Mouse (Mus musculus) liver, embryonic 14.5 days (tissue): ENCODE measurements around the gene Patj. TPM values are rescaled to one million over a fixed set of nuclear protein-coding genes. Genes with fewer than 3 reads are reported as not detected.

Experiments used
- ATAC-seq: fragments of 200-750 bp; cut with Nextera tagmentation; 2 replicates; pipeline ENCODE4 v1.8.0; 2017; ENCODE audit warnings: moderate number of reproducible peaks, mild to moderate bottlenecking, moderate library complexity; ENCODE audit not compliant: insufficient read depth
- DNase-seq, 3 experiments: peaks; one replicate each; pipeline ENCODE4 v3.0.0-alpha.2; 2012 to 2013; ENCODE audit warnings: low read depth in 3 of 3, low spot score in 3 of 3
- H3K27ac ChIP-seq: fragments of 300-500 bp; sonication (generic); 2 replicates; pipeline ENCODE4 v1.5.1; 2014; ENCODE audit warnings: moderate library complexity, mild to moderate bottlenecking, control low read depth, inconsistent platforms
- H3K27me3 ChIP-seq: fragments of 300-500 bp; sonication (generic); 2 replicates; pipeline ENCODE4 v1.6.1; 2014; ENCODE audit warnings: mild to moderate bottlenecking, low read length, moderate library complexity; ENCODE audit not compliant: control insufficient read depth, insufficient read depth
- H3K36me3 ChIP-seq: fragments of 300-500 bp; sonication (generic); replicated peaks from 2 replicates; pipeline ENCODE4 v1.6.1; 2014; ENCODE audit warnings: low read depth; ENCODE audit not compliant: control insufficient read depth, insufficient read depth
- H3K4me1 ChIP-seq, 2 experiments: fragments of 200-500 bp in 1 of 2; fragments of 300-500 bp in 1 of 2; sonication (generic) in 1 of 2; replicated peaks; 2 replicates each; pipeline ENCODE4 v1.6.1; 2012 to 2014; ENCODE audit warnings: antibody characterized with exemption in 1 of 2, inconsistent platforms in 1 of 2, low read length in 1 of 2; ENCODE audit not compliant: control insufficient read depth in 2 of 2, insufficient read depth in 2 of 2
- H3K4me2 ChIP-seq: fragments of 300-500 bp; sonication (generic); 2 replicates; pipeline ENCODE4 v1.6.1; 2014; ENCODE audit warnings: low read depth, mild to moderate bottlenecking, control low read depth, moderate library complexity
- H3K4me3 ChIP-seq, 2 experiments: fragments of 200-500 bp in 1 of 2; fragments of 300-500 bp in 1 of 2; sonication (generic) in 1 of 2; 2 replicates each; pipeline ENCODE4 v1.5.1; 2012 to 2014; ENCODE audit warnings: low read depth in 2 of 2, low read length in 2 of 2, mild to moderate bottlenecking in 2 of 2, control low read depth in 1 of 2, inconsistent platforms in 1 of 2, moderate library complexity in 1 of 2; ENCODE audit not compliant: insufficient read depth in 1 of 2
- H3K9ac ChIP-seq: fragments of 300-500 bp; sonication (generic); replicated peaks from 2 replicates; pipeline ENCODE4 v1.6.1; 2014; ENCODE audit warnings: mild to moderate bottlenecking, control low read depth, moderate library complexity
- H3K9me3 ChIP-seq: fragments of 300-500 bp; sonication (generic); 2 replicates; pipeline ENCODE4 v1.6.1; 2016; ENCODE audit warnings: low read length, mixed read lengths; ENCODE audit not compliant: control insufficient read depth
- CTCF ChIP-seq: IDR thresholded peaks from 2 replicates; pipeline ENCODE4 v1.5.1; 2016; ENCODE audit warnings: antibody characterized with exemption, low read depth, control low read depth
- EP300 ChIP-seq: IDR thresholded peaks from 2 replicates; pipeline ENCODE4 v1.6.1; 2016; ENCODE audit warnings: antibody characterized with exemption, low read depth
- WGBS: fragments of 180-500 bp; shearing (Covaris S2); extraction: QIAGEN DNeasy Blood & Tissue Kit; methylation state at CpG from one replicate; pipeline ENCODE4 v1.1.7; 2014; ENCODE audit not compliant: insufficient replicate concordance; 5-methylcytosine and 5-hydroxymethylcytosine counted together
- polyA plus RNA-seq, 2 experiments: library from polyadenylated mRNA; depleted of rRNA in 1 of 2; stranded (reverse) in 1 of 2; unstranded in 1 of 2; fragments of >200 nt; fragmentation: Nextera tagmentation in 1 of 2; extraction: Ambion mirVana in 1 of 2; gene quantifications; 2 replicates each; pipeline versions ENCODE4 v1.2.1 to v1.2.3; 2012 to 2014

Gene Patj
- polyA plus RNA-seq, 2 experiments, result 1.1 to 1.6 TPM

- H3K27me3 ChIP-seq, result no peaks in the 10 kb centered on the region
- H3K9ac ChIP-seq, result no peak overlapping the region
- TF ChIP-seq EP300 (no peak), CTCF (no peak)
- H3K4me3 ChIP-seq, result no peak overlapping the region
- no peak overlapping the region for H3K27ac ChIP-seq
- H3K36me3 ChIP-seq, result no peaks in the 10 kb centered on the region
- DNase-seq, result no peak
- 0 out of 4 replicates have a peak, but pooled peaks cover 0 to 2% of the 10 kb centered on the region in 2 experiments for H3K4me1 ChIP-seq
- 55% methylated on average over 2 of the region's 2 CpGs for WGBS
- H3K4me2 ChIP-seq, result no peak overlapping the region
- no peaks in the 10 kb centered on the region for H3K9me3 ChIP-seq
- no peak for ATAC-seq
These were observed 263.4 kb downstream of the Patj start for GRCm38 (mm10) chr4:98659032-98659431.

GRCm38 (mm10) chr4:98660534-98660933, 264.9 kb downstream of the Patj start:
- WGBS, result 48% methylated on average over 2 of the region's 2 CpGs
- ATAC-seq (no peak), DNase-seq (no peak)
- H3K27me3 ChIP-seq, result no peaks in the 10 kb centered on the region
- no peak for TF ChIP-seq CTCF
- no peak for TF ChIP-seq EP300
- H3K27ac ChIP-seq, result no peak overlapping the region
- H3K9ac ChIP-seq, result no peak overlapping the region
- no peak overlapping the region for H3K4me2 ChIP-seq
- H3K36me3 ChIP-seq, result no peaks in the 10 kb centered on the region
- H3K4me3 ChIP-seq, result no peak overlapping the region
- no peaks in the 10 kb centered on the region for H3K9me3 ChIP-seq
- H3K4me1 ChIP-seq, result 0 out of 4 replicates have a peak, but pooled peaks cover 0 to 2% of the 10 kb centered on the region in 2 experiments

GRCm38 (mm10) chr4:98665884-98666283, 270.3 kb downstream of the Patj start:
- DNase-seq (no peak), ATAC-seq (no peak)
- no peak overlapping the region for H3K4me2 ChIP-seq
- no peaks in the 10 kb centered on the region for H3K36me3 ChIP-seq
- H3K27ac ChIP-seq, result no peak overlapping the region
- H3K27me3 ChIP-seq, result no peaks in the 10 kb centered on the region
- no peaks in the 10 kb centered on the region for H3K9me3 ChIP-seq
- TF ChIP-seq EP300, result no peak
- no peak overlapping the region for H3K4me3 ChIP-seq
- H3K4me1 ChIP-seq, result no peaks in the 10 kb centered on the region
- WGBS, result 69% methylated on average over 7 of the region's 7 CpGs
- no peak overlapping the region for H3K9ac ChIP-seq

GRCm38 (mm10) chr4:98666451-98666850, 270.9 kb downstream of the Patj start:
- H3K9me3 ChIP-seq, result no peaks in the 10 kb centered on the region
- no peak overlapping the region for H3K4me3 ChIP-seq
- H3K4me2 ChIP-seq, result no peak overlapping the region
- H3K9ac ChIP-seq, result no peak overlapping the region
- no peak overlapping the region for H3K27ac ChIP-seq
- ATAC-seq, result no peak
- TF ChIP-seq CTCF (no peak), EP300 (no peak)
- no peaks in the 10 kb centered on the region for H3K27me3 ChIP-seq
- no peaks in the 10 kb centered on the region for H3K4me1 ChIP-seq
- 58% methylated on average over 1 of the region's 1 CpGs for WGBS
- no peak for DNase-seq
- no peaks in the 10 kb centered on the region for H3K36me3 ChIP-seq

- DNase-seq (no peak), ATAC-seq (no peak)
- no peak overlapping the region for H3K4me3 ChIP-seq
- H3K9me3 ChIP-seq, result no peaks in the 10 kb centered on the region
- H3K9ac ChIP-seq, result no peak overlapping the region
- TF ChIP-seq EP300 (no peak), CTCF (no peak)
- no peaks in the 10 kb centered on the region for H3K36me3 ChIP-seq
- H3K27ac ChIP-seq, result no peak overlapping the region
- WGBS, result 53% methylated on average over 3 of the region's 3 CpGs
- no peaks in the 10 kb centered on the region for H3K27me3 ChIP-seq
- no peaks in the 10 kb centered on the region for H3K4me1 ChIP-seq
- H3K4me2 ChIP-seq, result no peak overlapping the region
These were observed 271.4 kb downstream of the Patj start for GRCm38 (mm10) chr4:98667009-98667408.
